Mouse (Mus musculus): ENCODE data around the gene Agap2. TPM values are rescaled to one million over a fixed set of nuclear protein-coding genes. Genes with fewer than 3 reads are reported as not detected.

The Agap2 gene
- polyA plus RNA-seq, 1 experiment, result 0.21 TPM

DNA sequence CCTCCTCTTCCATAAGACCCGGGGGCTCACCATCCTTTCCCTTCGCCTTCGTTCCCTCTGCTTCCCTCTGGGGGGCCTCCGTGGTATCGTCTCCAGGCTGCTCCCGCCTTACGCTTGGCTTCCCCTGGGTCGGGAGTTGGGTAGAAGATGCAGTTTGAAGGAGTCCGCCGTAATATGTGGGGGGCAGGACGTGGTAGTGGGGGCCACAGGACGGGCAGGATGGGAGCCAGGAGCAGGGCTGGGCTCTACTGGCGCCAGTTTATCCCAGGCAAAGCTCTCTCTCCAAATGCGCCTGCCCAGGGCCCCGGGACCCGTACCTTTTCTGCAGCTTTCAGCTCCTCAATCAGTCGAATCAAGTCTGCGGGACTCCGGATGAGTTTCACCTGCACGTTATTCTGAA is 23.4 kb downstream of the Agap2 start:
- peaks cover 7% of the 10 kb centered on the region for H3K4me1 ChIP-seq (ENCODE audit: control insufficient read depth, insufficient read depth, low read length)
- no peak overlapping the region for H3K4me3 ChIP-seq (ENCODE audit: insufficient read depth, low read length)
- TF ChIP-seq POLR2A (IDR thresholded peaks at IDR 0.05; ENCODE audit: low read depth, low read length) (no peak), CTCF (IDR thresholded peaks at IDR 0.05; ENCODE audit: borderline replicate concordance, insufficient read depth, low read length) (no peak)
- H3K27ac ChIP-seq (ENCODE audit: insufficient read depth, low read length), result no peak overlapping the region

GRCm38 (mm10) chr10:127099191-127099590 is 24.1 kb downstream of the Agap2 start:
- Histone ChIP-seq H3K27ac (ENCODE audit: insufficient read depth, low read length) (no peak overlapping the region), H3K4me3 (ENCODE audit: insufficient read depth, low read length) (no peak overlapping the region), H3K4me1 (ENCODE audit: control insufficient read depth, insufficient read depth, low read length) (peaks cover 4% of the 10 kb centered on the region)
- TF ChIP-seq CTCF (IDR thresholded peaks at IDR 0.05; ENCODE audit: borderline replicate concordance, insufficient read depth, low read length) (no peak), POLR2A (IDR thresholded peaks at IDR 0.05; ENCODE audit: low read depth, low read length) (no peak)

DNA sequence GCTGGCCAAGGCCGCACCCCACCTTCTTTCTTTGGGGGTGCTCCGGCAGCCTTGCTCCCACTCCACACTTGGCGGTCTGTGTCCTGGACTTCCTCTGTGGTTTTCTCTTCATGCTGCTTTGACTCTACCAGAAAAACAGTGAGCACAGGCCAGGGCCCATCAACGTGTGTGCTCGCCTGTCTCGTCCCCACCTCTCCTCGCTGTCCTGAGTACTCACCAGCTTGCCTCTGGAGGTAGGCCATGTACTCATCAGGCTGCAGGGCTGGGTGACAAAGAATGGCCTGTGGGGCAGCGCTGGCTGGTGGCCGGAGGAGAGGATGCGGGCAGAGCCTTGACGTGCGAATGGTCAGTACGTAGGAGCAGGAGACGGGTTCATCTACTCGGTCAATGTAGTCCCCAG is 24.8 kb downstream of the Agap2 start:
- no peak for TF ChIP-seq POLR2A (IDR thresholded peaks at IDR 0.05; ENCODE audit: low read depth, low read length)
- no peak for TF ChIP-seq CTCF (IDR thresholded peaks at IDR 0.05; ENCODE audit: borderline replicate concordance, insufficient read depth, low read length)
- no peak overlapping the region for H3K4me3 ChIP-seq (ENCODE audit: insufficient read depth, low read length)
- H3K27ac ChIP-seq (ENCODE audit: insufficient read depth, low read length), result no peak overlapping the region
- no peaks in the 10 kb centered on the region for H3K4me1 ChIP-seq (ENCODE audit: control insufficient read depth, insufficient read depth, low read length)

DNA sequence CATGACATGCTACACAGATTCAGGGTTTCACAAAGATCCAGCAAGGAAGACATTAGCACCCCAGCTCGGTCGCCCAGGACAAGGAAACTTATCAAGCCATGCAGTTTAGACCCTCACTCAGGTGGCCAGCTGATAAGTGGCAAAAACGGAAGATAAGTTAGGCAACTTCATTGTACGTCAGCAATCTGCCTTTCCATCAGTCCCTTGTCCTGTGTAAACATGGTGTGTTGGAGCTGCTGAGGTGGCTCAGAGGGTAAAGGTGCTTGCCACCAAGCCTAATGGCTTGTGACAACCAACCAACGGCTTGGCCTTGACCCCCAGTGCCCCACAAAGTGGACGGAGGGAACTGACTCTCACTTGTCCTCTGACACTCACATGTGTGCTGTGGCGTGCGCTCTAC is 25.3 kb downstream of the Agap2 start:
- Histone ChIP-seq H3K27ac (ENCODE audit: insufficient read depth, low read length) (no peak overlapping the region), H3K4me3 (ENCODE audit: insufficient read depth, low read length) (no peak overlapping the region), H3K4me1 (ENCODE audit: control insufficient read depth, insufficient read depth, low read length) (no peaks in the 10 kb centered on the region)
- TF ChIP-seq POLR2A (IDR thresholded peaks at IDR 0.05; ENCODE audit: low read depth, low read length) (no peak), CTCF (IDR thresholded peaks at IDR 0.05; ENCODE audit: borderline replicate concordance, insufficient read depth, low read length) (no peak)

DNA sequence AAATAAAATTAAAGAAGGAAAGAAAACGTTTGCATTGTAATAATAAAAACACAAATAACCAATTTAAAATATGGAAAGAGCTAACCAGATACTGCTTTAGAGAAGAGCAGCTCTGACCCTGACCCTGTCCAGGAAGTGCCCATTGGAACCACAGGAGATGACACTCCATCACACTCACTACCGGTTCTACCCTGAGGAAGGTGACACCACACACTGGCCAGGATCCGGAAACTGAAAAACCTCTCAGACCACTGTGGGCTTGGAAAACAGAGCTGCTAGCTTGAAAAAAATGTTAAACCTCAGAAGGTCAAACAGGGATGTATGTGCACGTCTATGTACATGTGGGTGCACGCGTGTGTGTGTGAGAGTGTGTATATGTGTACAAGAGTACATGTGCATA is 26.1 kb downstream of the Agap2 start:
- no peaks in the 10 kb centered on the region for H3K4me1 ChIP-seq (ENCODE audit: control insufficient read depth, insufficient read depth, low read length)
- H3K27ac ChIP-seq (ENCODE audit: insufficient read depth, low read length), result no peak overlapping the region
- H3K4me3 ChIP-seq (ENCODE audit: insufficient read depth, low read length), result no peak overlapping the region
- no peak for TF ChIP-seq POLR2A (IDR thresholded peaks at IDR 0.05; ENCODE audit: low read depth, low read length)

DNA sequence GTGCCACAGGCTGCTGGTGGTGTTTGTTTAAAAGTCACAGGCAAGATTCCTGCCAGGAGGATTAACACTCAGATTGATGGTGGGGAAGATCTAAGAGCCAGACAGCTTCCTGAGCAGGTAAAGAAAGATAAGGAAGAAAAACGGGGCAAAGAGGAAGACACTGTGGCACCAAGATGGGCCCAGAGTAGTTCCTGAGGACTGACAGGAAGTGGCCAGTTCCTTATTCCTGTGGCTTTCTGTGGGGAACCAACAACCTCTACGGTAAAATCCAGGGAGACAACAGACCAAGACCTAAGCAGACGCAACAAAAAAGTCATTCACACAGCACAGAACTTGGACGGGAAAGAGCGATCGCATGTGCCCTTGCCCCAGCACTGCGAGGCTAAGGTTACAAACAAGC is 28.5 kb downstream of the Agap2 start:
- no peak overlapping the region for H3K27ac ChIP-seq (ENCODE audit: insufficient read depth, low read length)
- TF ChIP-seq POLR2A (IDR thresholded peaks at IDR 0.05; ENCODE audit: low read depth, low read length), result no peak
- H3K4me3 ChIP-seq (ENCODE audit: insufficient read depth, low read length), result no peak overlapping the region
- H3K4me1 ChIP-seq (ENCODE audit: control insufficient read depth, insufficient read depth, low read length), result no peaks in the 10 kb centered on the region

GRCm38 (mm10) chr10:127107563-127108261 is 32.6 kb downstream of the Agap2 start:
- Histone ChIP-seq H3K4me3 (ENCODE audit: insufficient read depth, low read length) (no peak overlapping the region), H3K4me1 (ENCODE audit: control insufficient read depth, insufficient read depth, low read length) (no peaks in the 10 kb centered on the region), H3K27ac (ENCODE audit: insufficient read depth, low read length) (no peak overlapping the region)
- TF ChIP-seq POLR2A (IDR thresholded peaks at IDR 0.05; ENCODE audit: low read depth, low read length), result no peak
- TF ChIP-seq CTCF (IDR thresholded peaks at IDR 0.05; ENCODE audit: borderline replicate concordance, insufficient read depth, low read length), result no peak

DNA sequence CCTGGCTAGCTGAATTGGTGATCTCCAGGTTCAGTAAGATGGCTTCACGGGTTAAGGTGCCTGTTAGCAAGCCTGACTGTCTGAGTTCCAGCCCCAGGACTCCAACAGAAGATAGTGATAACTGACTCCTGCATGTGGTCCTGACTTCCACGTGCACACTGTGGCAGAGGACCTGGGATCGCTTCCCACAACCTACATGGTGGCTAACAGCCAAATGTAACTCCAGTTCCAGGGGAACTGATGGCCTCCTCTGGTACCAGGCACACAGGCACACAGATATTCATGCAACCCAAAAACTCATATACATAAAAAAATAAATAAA is 33.1 kb downstream of the Agap2 start:
- TF ChIP-seq CTCF (IDR thresholded peaks at IDR 0.05; ENCODE audit: borderline replicate concordance, insufficient read depth, low read length) (no peak), POLR2A (IDR thresholded peaks at IDR 0.05; ENCODE audit: low read depth, low read length) (no peak)
- no peaks in the 10 kb centered on the region for H3K4me1 ChIP-seq (ENCODE audit: control insufficient read depth, insufficient read depth, low read length)
- H3K27ac ChIP-seq (ENCODE audit: insufficient read depth, low read length), result no peak overlapping the region
- no peak overlapping the region for H3K4me3 ChIP-seq (ENCODE audit: insufficient read depth, low read length)

- TF ChIP-seq CTCF (IDR thresholded peaks at IDR 0.05; ENCODE audit: borderline replicate concordance, insufficient read depth, low read length), result no peak
- TF ChIP-seq POLR2A (IDR thresholded peaks at IDR 0.05; ENCODE audit: low read depth, low read length), result no peak
- no peaks in the 10 kb centered on the region for H3K4me1 ChIP-seq (ENCODE audit: control insufficient read depth, insufficient read depth, low read length)
- H3K27ac ChIP-seq (ENCODE audit: insufficient read depth, low read length), result no peak overlapping the region
- H3K4me3 ChIP-seq (ENCODE audit: insufficient read depth, low read length), result no peak overlapping the region
Observed at GRCm38 (mm10) chr10:127111001-127111887, 36.2 kb downstream of the Agap2 start.

DNA sequence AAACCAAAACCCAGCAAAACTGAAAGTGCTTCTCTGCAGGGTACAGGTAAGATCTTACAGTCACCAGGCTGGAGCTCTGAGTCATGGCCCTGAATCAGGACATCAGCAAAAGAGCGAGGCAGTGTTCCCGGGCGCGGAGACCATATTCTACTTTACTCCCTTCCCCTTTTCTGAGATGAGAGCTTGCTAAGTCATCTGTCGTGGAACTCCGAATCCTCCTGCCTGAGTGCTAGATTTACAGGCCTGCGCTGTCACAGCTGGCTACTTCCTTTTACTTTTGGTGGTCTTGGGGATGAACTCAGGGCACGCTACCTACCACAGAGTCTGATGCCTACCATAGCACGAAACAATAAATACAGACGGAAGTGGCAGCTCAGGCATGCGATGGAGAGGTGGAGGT is 39.3 kb downstream of the Agap2 start:
- Histone ChIP-seq H3K4me1 (ENCODE audit: control insufficient read depth, insufficient read depth, low read length) (no peaks in the 10 kb centered on the region), H3K27ac (ENCODE audit: insufficient read depth, low read length) (no peak overlapping the region)
- TF ChIP-seq CTCF (IDR thresholded peaks at IDR 0.05; ENCODE audit: borderline replicate concordance, insufficient read depth, low read length) (no peak), POLR2A (IDR thresholded peaks at IDR 0.05; ENCODE audit: low read depth, low read length) (no peak)

More for the DNA sequence above, 39.3 kb downstream of the Agap2 start:
- no peak overlapping the region for H3K4me3 ChIP-seq (ENCODE audit: insufficient read depth, low read length)

Data from embryonic fibroblast, embryonic 13.5 days (primary cell).